Mouse (Mus musculus): ENCODE measurements around the gene Gan. TPM values are rescaled to one million over a fixed set of nuclear protein-coding genes. Genes with fewer than 3 reads are reported as not detected.
A peak's percentile ranks its signal among the peaks of the same experiment; 100 is the strongest.

The Gan gene
- 2.3 to 6.9 TPM (median 2.6 TPM) in 3 replicates for total RNA-seq (2017)

GRCm38 (mm10) chr8:117158135-117158761, at the start of gene Gan:
Gene Gan, plus strand, starts transcription at chr8:117158135.
- ATAC-seq (replicated peaks; ENCODE audit: insufficient number of reproducible peaks, low FRiP score, low TSS enrichment, poor library complexity, severe bottlenecking) = peak; percentile 7; the same call in 1 of the 2 replicates

- no peak for ATAC-seq (replicated peaks; ENCODE audit: insufficient number of reproducible peaks, low FRiP score, low TSS enrichment, poor library complexity, severe bottlenecking)
Measured at GRCm38 (mm10) chr8:117109018-117109711, 48.8 kb upstream of the Gan start.

- no peak for ATAC-seq (replicated peaks; ENCODE audit: insufficient number of reproducible peaks, low FRiP score, low TSS enrichment, poor library complexity, severe bottlenecking)
Measured at GRCm38 (mm10) chr8:117109801-117110390, 48.0 kb upstream of the Gan start.

- no peak for ATAC-seq (replicated peaks; ENCODE audit: insufficient number of reproducible peaks, low FRiP score, low TSS enrichment, poor library complexity, severe bottlenecking)
Measured at GRCm38 (mm10) chr8:117111641-117112040, 46.3 kb upstream of the Gan start.

GRCm38 (mm10) chr8:117112261-117112660, 45.7 kb upstream of the Gan start:
- ATAC-seq (replicated peaks; ENCODE audit: insufficient number of reproducible peaks, low FRiP score, low TSS enrichment, poor library complexity, severe bottlenecking) = no peak

- no peak for ATAC-seq (replicated peaks; ENCODE audit: insufficient number of reproducible peaks, low FRiP score, low TSS enrichment, poor library complexity, severe bottlenecking)
Measured at GRCm38 (mm10) chr8:117115094-117115493, 42.8 kb upstream of the Gan start.

GRCm38 (mm10) chr8:117115676-117116446, 42.1 kb upstream of the Gan start:
- no peak for ATAC-seq (replicated peaks; ENCODE audit: insufficient number of reproducible peaks, low FRiP score, low TSS enrichment, poor library complexity, severe bottlenecking)

GRCm38 (mm10) chr8:117116534-117116933, 41.4 kb upstream of the Gan start:
- no peak for ATAC-seq (replicated peaks; ENCODE audit: insufficient number of reproducible peaks, low FRiP score, low TSS enrichment, poor library complexity, severe bottlenecking)

- no peak for ATAC-seq (replicated peaks; ENCODE audit: insufficient number of reproducible peaks, low FRiP score, low TSS enrichment, poor library complexity, severe bottlenecking)
Measured at GRCm38 (mm10) chr8:117118409-117118808, 39.5 kb upstream of the Gan start.

GRCm38 (mm10) chr8:117121277-117121676, 36.7 kb upstream of the Gan start:
- ATAC-seq (replicated peaks; ENCODE audit: insufficient number of reproducible peaks, low FRiP score, low TSS enrichment, poor library complexity, severe bottlenecking) = peak; percentile 95

- ATAC-seq (replicated peaks; ENCODE audit: insufficient number of reproducible peaks, low FRiP score, low TSS enrichment, poor library complexity, severe bottlenecking) = no peak
Measured at GRCm38 (mm10) chr8:117123850-117124633, 33.9 kb upstream of the Gan start.

GRCm38 (mm10) chr8:117125854-117126253, 32.1 kb upstream of the Gan start:
- ATAC-seq (replicated peaks; ENCODE audit: insufficient number of reproducible peaks, low FRiP score, low TSS enrichment, poor library complexity, severe bottlenecking) = no peak

GRCm38 (mm10) chr8:117126411-117126810, 31.5 kb upstream of the Gan start:
- ATAC-seq (replicated peaks; ENCODE audit: insufficient number of reproducible peaks, low FRiP score, low TSS enrichment, poor library complexity, severe bottlenecking) = no peak

GRCm38 (mm10) chr8:117127063-117127462, 30.9 kb upstream of the Gan start:
- ATAC-seq (replicated peaks; ENCODE audit: insufficient number of reproducible peaks, low FRiP score, low TSS enrichment, poor library complexity, severe bottlenecking) = no peak

- ATAC-seq (replicated peaks; ENCODE audit: insufficient number of reproducible peaks, low FRiP score, low TSS enrichment, poor library complexity, severe bottlenecking) = no peak
Measured at GRCm38 (mm10) chr8:117133702-117134101, 24.2 kb upstream of the Gan start.

GRCm38 (mm10) chr8:117136351-117136750, 21.6 kb upstream of the Gan start:
- ATAC-seq (replicated peaks; ENCODE audit: insufficient number of reproducible peaks, low FRiP score, low TSS enrichment, poor library complexity, severe bottlenecking) = no peak

- ATAC-seq (replicated peaks; ENCODE audit: insufficient number of reproducible peaks, low FRiP score, low TSS enrichment, poor library complexity, severe bottlenecking) = no peak
Measured at GRCm38 (mm10) chr8:117136763-117137162, 21.2 kb upstream of the Gan start.

- no peak for ATAC-seq (replicated peaks; ENCODE audit: insufficient number of reproducible peaks, low FRiP score, low TSS enrichment, poor library complexity, severe bottlenecking)
Measured at GRCm38 (mm10) chr8:117137357-117137756, 20.6 kb upstream of the Gan start.

- no peak for ATAC-seq (replicated peaks; ENCODE audit: insufficient number of reproducible peaks, low FRiP score, low TSS enrichment, poor library complexity, severe bottlenecking)
Measured at GRCm38 (mm10) chr8:117148520-117148919, 9.4 kb upstream of the Gan start.

All from monocyte, adult 5-6 weeks (primary cell).